Mouse (Mus musculus) liver, embryonic 14.5 days (tissue): ENCODE measurements around the gene Dcn. TPM values are rescaled to one million over a fixed set of nuclear protein-coding genes. Genes with fewer than 3 reads are reported as not detected.

Experiments
- ATAC-seq: fragments of 200-750 bp; cut with Nextera tagmentation; 2 replicates; pipeline ENCODE4 v1.8.0; 2017; ENCODE audit warnings: moderate number of reproducible peaks, mild to moderate bottlenecking, moderate library complexity; ENCODE audit not compliant: insufficient read depth
- DNase-seq, 3 experiments: peaks; one replicate each; pipeline ENCODE4 v3.0.0-alpha.2; 2012 to 2013; ENCODE audit warnings: low read depth in 3 of 3, low spot score in 3 of 3
- H3K27ac ChIP-seq: fragments of 300-500 bp; sonication (generic); 2 replicates; pipeline ENCODE4 v1.5.1; 2014; ENCODE audit warnings: moderate library complexity, mild to moderate bottlenecking, control low read depth, inconsistent platforms
- H3K27me3 ChIP-seq: fragments of 300-500 bp; sonication (generic); 2 replicates; pipeline ENCODE4 v1.6.1; 2014; ENCODE audit warnings: mild to moderate bottlenecking, low read length, moderate library complexity; ENCODE audit not compliant: control insufficient read depth, insufficient read depth
- H3K36me3 ChIP-seq: fragments of 300-500 bp; sonication (generic); replicated peaks from 2 replicates; pipeline ENCODE4 v1.6.1; 2014; ENCODE audit warnings: low read depth; ENCODE audit not compliant: control insufficient read depth, insufficient read depth
- H3K4me1 ChIP-seq, 2 experiments: fragments of 200-500 bp in 1 of 2; fragments of 300-500 bp in 1 of 2; sonication (generic) in 1 of 2; replicated peaks; 2 replicates each; pipeline ENCODE4 v1.6.1; 2012 to 2014; ENCODE audit warnings: antibody characterized with exemption in 1 of 2, inconsistent platforms in 1 of 2, low read length in 1 of 2; ENCODE audit not compliant: control insufficient read depth in 2 of 2, insufficient read depth in 2 of 2
- H3K4me2 ChIP-seq: fragments of 300-500 bp; sonication (generic); 2 replicates; pipeline ENCODE4 v1.6.1; 2014; ENCODE audit warnings: low read depth, mild to moderate bottlenecking, control low read depth, moderate library complexity
- H3K4me3 ChIP-seq, 2 experiments: fragments of 200-500 bp in 1 of 2; fragments of 300-500 bp in 1 of 2; sonication (generic) in 1 of 2; 2 replicates each; pipeline ENCODE4 v1.5.1; 2012 to 2014; ENCODE audit warnings: low read depth in 2 of 2, low read length in 2 of 2, mild to moderate bottlenecking in 2 of 2, control low read depth in 1 of 2, inconsistent platforms in 1 of 2, moderate library complexity in 1 of 2; ENCODE audit not compliant: insufficient read depth in 1 of 2
- H3K9ac ChIP-seq: fragments of 300-500 bp; sonication (generic); replicated peaks from 2 replicates; pipeline ENCODE4 v1.6.1; 2014; ENCODE audit warnings: mild to moderate bottlenecking, control low read depth, moderate library complexity
- H3K9me3 ChIP-seq: fragments of 300-500 bp; sonication (generic); 2 replicates; pipeline ENCODE4 v1.6.1; 2016; ENCODE audit warnings: low read length, mixed read lengths; ENCODE audit not compliant: control insufficient read depth
- CTCF ChIP-seq: IDR thresholded peaks from 2 replicates; pipeline ENCODE4 v1.5.1; 2016; ENCODE audit warnings: antibody characterized with exemption, low read depth, control low read depth
- EP300 ChIP-seq: IDR thresholded peaks from 2 replicates; pipeline ENCODE4 v1.6.1; 2016; ENCODE audit warnings: antibody characterized with exemption, low read depth
- WGBS: fragments of 180-500 bp; shearing (Covaris S2); extraction: QIAGEN DNeasy Blood & Tissue Kit; methylation state at CpG from one replicate; pipeline ENCODE4 v1.1.7; 2014; ENCODE audit not compliant: insufficient replicate concordance; 5-methylcytosine and 5-hydroxymethylcytosine counted together
- polyA plus RNA-seq, 2 experiments: library from polyadenylated mRNA; depleted of rRNA in 1 of 2; stranded (reverse) in 1 of 2; unstranded in 1 of 2; fragments of >200 nt; fragmentation: Nextera tagmentation in 1 of 2; extraction: Ambion mirVana in 1 of 2; gene quantifications; 2 replicates each; pipeline versions ENCODE4 v1.2.1 to v1.2.3; 2012 to 2014

The Dcn gene
- polyA plus RNA-seq, 2 experiments, result 30.8 to 44.8 TPM

GRCm38 (mm10) chr10:97478259-97478658 is 1.1 kb upstream of the Dcn start:
- Histone ChIP-seq H3K4me1 (no peaks in the 10 kb centered on the region), H3K27me3 (no peaks in the 10 kb centered on the region), H3K36me3 (no peaks in the 10 kb centered on the region), H3K4me2 (no peak overlapping the region), H3K9ac (no peak overlapping the region), H3K9me3 (no peaks in the 10 kb centered on the region), H3K4me3 (no peak overlapping the region), H3K27ac (no peak overlapping the region)
- ATAC-seq (no peak), DNase-seq (no peak)
- WGBS, result 57% methylated on average over 3 of the region's 3 CpGs
- TF ChIP-seq CTCF (no peak), EP300 (no peak)

GRCm38 (mm10) chr10:97482150-97482549 is 2.7 kb downstream of the Dcn start:
- no peaks in the 10 kb centered on the region for H3K4me1 ChIP-seq
- 52% methylated on average over 5 of the region's 5 CpGs for WGBS
- no peaks in the 10 kb centered on the region for H3K36me3 ChIP-seq
- no peaks in the 10 kb centered on the region for H3K27me3 ChIP-seq
- TF ChIP-seq EP300, result no peak
- TF ChIP-seq CTCF, result no peak
- no peak overlapping the region for H3K9ac ChIP-seq
- no peak for DNase-seq
- no peak overlapping the region for H3K4me2 ChIP-seq
- no peak overlapping the region for H3K27ac ChIP-seq
- H3K4me3 ChIP-seq, result no peak overlapping the region
- H3K9me3 ChIP-seq, result no peaks in the 10 kb centered on the region
- no peak for ATAC-seq

DNA sequence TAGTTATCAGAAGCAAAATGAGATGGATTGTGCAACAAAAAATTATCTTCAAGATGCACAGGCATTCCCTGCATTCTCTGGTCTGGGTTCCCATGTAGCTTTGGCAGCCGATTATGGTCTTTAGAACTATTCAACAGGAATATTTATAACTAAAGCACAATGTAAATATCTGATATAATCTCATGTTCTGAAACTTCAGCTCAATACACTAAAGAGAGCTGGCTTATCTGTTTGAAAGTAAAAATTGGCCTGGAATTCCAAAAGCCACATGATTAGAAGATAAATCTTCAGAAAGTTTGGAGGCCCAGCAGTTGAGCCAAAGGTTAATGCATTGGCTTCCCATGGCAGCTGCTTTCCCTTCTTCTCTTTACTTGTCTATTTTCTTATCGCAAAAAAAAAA is 4.6 kb downstream of the Dcn start:
- H3K27me3 ChIP-seq, result no peaks in the 10 kb centered on the region
- no peak overlapping the region for H3K9ac ChIP-seq
- WGBS, result 37% methylated on average over 2 of the region's 2 CpGs
- H3K36me3 ChIP-seq, result no peaks in the 10 kb centered on the region
- ATAC-seq (no peak), DNase-seq (no peak)
- H3K4me1 ChIP-seq, result no peaks in the 10 kb centered on the region
- H3K9me3 ChIP-seq, result no peaks in the 10 kb centered on the region
- H3K4me3 ChIP-seq, result no peak overlapping the region
- no peak overlapping the region for H3K27ac ChIP-seq
- no peak overlapping the region for H3K4me2 ChIP-seq
- no peak for TF ChIP-seq EP300
- no peak for TF ChIP-seq CTCF

DNA sequence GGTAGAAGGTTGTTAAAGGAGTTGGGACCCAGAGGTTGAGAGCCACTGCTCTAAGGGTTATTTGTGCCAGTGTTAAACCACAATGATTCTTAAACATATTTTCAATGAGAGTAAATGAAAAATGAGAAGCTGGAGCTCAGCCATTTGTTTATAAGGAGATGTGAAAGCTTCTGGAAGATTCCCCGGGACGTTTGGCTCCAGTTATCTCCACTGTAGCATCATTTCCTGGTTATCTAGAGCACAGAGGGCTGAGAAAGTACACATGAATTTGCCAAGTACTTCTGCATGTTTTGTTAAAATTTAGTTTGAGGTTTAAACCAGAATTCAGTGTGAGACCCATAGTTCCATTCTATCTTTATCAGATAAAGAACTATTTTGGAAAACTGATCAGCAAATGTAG is 5.7 kb downstream of the Dcn start:
- Histone ChIP-seq H3K27ac (no peak overlapping the region), H3K9me3 (no peaks in the 10 kb centered on the region), H3K36me3 (no peaks in the 10 kb centered on the region), H3K4me2 (no peak overlapping the region), H3K4me1 (no peaks in the 10 kb centered on the region), H3K4me3 (no peak overlapping the region), H3K9ac (no peak overlapping the region), H3K27me3 (no peaks in the 10 kb centered on the region)
- TF ChIP-seq EP300, result no peak
- TF ChIP-seq CTCF, result no peak
- 37% methylated on average over 2 of the region's 2 CpGs for WGBS
- DNase-seq, result no peak
- no peak for ATAC-seq

DNA sequence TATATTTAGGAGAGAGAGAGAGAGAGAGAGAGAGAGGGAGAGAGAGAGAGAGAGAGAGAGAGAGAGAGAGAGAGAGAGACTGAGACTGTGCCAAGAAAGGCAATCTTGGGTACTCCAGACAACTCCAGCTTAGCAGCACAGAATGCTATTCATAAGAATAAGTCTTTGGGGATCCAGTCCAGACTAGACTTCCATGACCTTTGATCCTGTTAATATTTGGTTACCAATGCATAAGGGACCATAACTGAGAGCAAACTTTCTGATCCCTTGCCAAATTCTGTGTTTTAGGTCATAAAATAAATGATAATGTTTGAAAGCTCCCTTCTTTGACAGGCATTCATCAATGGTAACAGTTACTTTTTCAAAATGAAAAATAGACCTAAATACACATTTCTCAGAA is 6.7 kb downstream of the Dcn start:
- no peak overlapping the region for H3K27ac ChIP-seq
- H3K9me3 ChIP-seq, result no peaks in the 10 kb centered on the region
- DNase-seq, result no peak
- no peak overlapping the region for H3K9ac ChIP-seq
- H3K27me3 ChIP-seq, result no peaks in the 10 kb centered on the region
- no peak overlapping the region for H3K4me2 ChIP-seq
- no peaks in the 10 kb centered on the region for H3K36me3 ChIP-seq
- TF ChIP-seq EP300 (no peak), CTCF (no peak)
- H3K4me1 ChIP-seq, result no peaks in the 10 kb centered on the region
- no peak overlapping the region for H3K4me3 ChIP-seq
- no peak for ATAC-seq
